Comparison of ENCODE assay signal across 10 mouse cellular contexts in genomic region chr8:94998431-94998830, GRCm38 (mm10). TPM values are rescaled to one million over a fixed set of nuclear protein-coding genes. Genes with fewer than 3 reads are reported as not detected.
DNase-seq lines count a peak whose midpoint lies in the region; ATAC-seq and TF ChIP-seq lines count a peak whose summit lies in the region.
"Had no signal": no experiment of that assay in that cellular context is flagged by ENCODE, and none has a peak within 500 bp of the region (broad histone marks: within the 10 kb centered on the region; RNA-seq: fewer than 3 reads in every experiment).

No protein-coding gene starts in this region.

- TF ChIP-seq POLR2A in heart, adult 2 months (IDR thresholded peaks at IDR 0.05; ENCODE audit: insufficient read depth, low read depth, low read length), result no peak

- no peak for TF ChIP-seq CTCF in heart, adult 2 months (IDR thresholded peaks at IDR 0.05)
- no peak for TF ChIP-seq CTCF in lung, postnatal 0 days (IDR thresholded peaks at IDR 0.05)

- H3K27ac ChIP-seq in heart, adult 2 months, result peak overlapping the region; percentile 93
- H3K27ac ChIP-seq in heart, embryonic 11.5 days (ENCODE audit: low read depth, low read length), result no peak overlapping the region
- H3K27ac ChIP-seq in lung, postnatal 0 days (ENCODE audit: low read length), result peak overlapping the region; percentile 83
- peak overlapping the region; percentile 68 for H3K27ac ChIP-seq in liver, embryonic 13.5 days
- peak overlapping the region; percentile 27; the same call in 1 of the 2 replicates for H3K27ac ChIP-seq in stomach, embryonic 14.5 days (ENCODE audit: low read length)

- WGBS in heart, adult 2 months, result 48% methylated on average over 2 of the region's 2 CpGs
- WGBS in heart, embryonic 11.5 days (ENCODE audit: insufficient replicate concordance), result 43% methylated on average over 2 of the region's 2 CpGs
- 27% methylated on average over 2 of the region's 2 CpGs for WGBS in lung, postnatal 0 days
- 17% methylated on average over 2 of the region's 2 CpGs for WGBS in liver, embryonic 13.5 days (ENCODE audit: insufficient replicate concordance)
- 48% methylated on average over 2 of the region's 2 CpGs for WGBS in stomach, embryonic 14.5 days

- no peaks in the 10 kb centered on the region for H3K79me2 ChIP-seq in heart, adult 2 months (replicated peaks; ENCODE audit: control insufficient read depth, insufficient read depth, low read length)

- intact Hi-C loops in heart, adult 2 months (cut with DNase I), result no loop called here

- H3K9ac ChIP-seq in heart, adult 2 months (ENCODE audit: low read depth, low read length), result peak overlapping the region; percentile 1
- no peak overlapping the region for H3K9ac ChIP-seq in heart, embryonic 11.5 days (ENCODE audit: low read depth, low read length)
- H3K9ac ChIP-seq in lung, postnatal 0 days (replicated peaks; ENCODE audit: low read depth), result no peak overlapping the region
- peak overlapping the region; percentile 52 for H3K9ac ChIP-seq in liver, embryonic 13.5 days
- no peak overlapping the region for H3K9ac ChIP-seq in stomach, embryonic 14.5 days (replicated peaks; ENCODE audit: low read depth, low read length)

- no peaks in the 10 kb centered on the region for H3K27me3 ChIP-seq in heart, adult 2 months (ENCODE audit: control insufficient read depth, insufficient read depth, low read length)
- no peaks in the 10 kb centered on the region; the same call in 1 of the 2 replicates for H3K27me3 ChIP-seq in heart, embryonic 11.5 days (ENCODE audit: control insufficient read depth, insufficient read depth, low read length)
- no peaks in the 10 kb centered on the region for H3K27me3 ChIP-seq in lung, postnatal 0 days (replicated peaks; ENCODE audit: insufficient read depth, low read length)
- H3K27me3 ChIP-seq in liver, embryonic 13.5 days, result no peaks in the 10 kb centered on the region
- no peaks in the 10 kb centered on the region for H3K27me3 ChIP-seq in stomach, embryonic 14.5 days (ENCODE audit: control insufficient read depth, insufficient read depth, low read length)

- H3K9me3 ChIP-seq in heart, embryonic 11.5 days (replicated peaks; ENCODE audit: control insufficient read depth, low read length), result no peaks in the 10 kb centered on the region
- H3K9me3 ChIP-seq in lung, postnatal 0 days (ENCODE audit: low read length), result no peaks in the 10 kb centered on the region
- no peaks in the 10 kb centered on the region for H3K9me3 ChIP-seq in liver, embryonic 13.5 days (replicated peaks)
- no peaks in the 10 kb centered on the region for H3K9me3 ChIP-seq in stomach, embryonic 14.5 days (ENCODE audit: control insufficient read depth, low read depth, low read length)

- H3K4me1 ChIP-seq in heart, adult 2 months (ENCODE audit: control insufficient read depth, insufficient read depth, low read length), result peaks cover 31% of the 10 kb centered on the region
- peaks cover 26% of the 10 kb centered on the region for H3K4me1 ChIP-seq in heart, embryonic 11.5 days (ENCODE audit: control insufficient read depth, insufficient read depth, low read length)
- H3K4me1 ChIP-seq in lung, postnatal 0 days (ENCODE audit: insufficient read depth, low read depth, low read length), result peaks cover 18% of the 10 kb centered on the region; the same call in 1 of the 2 replicates
- H3K4me1 ChIP-seq in liver, embryonic 13.5 days (replicated peaks), result peaks cover 89% of the 10 kb centered on the region
- peaks cover 43% of the 10 kb centered on the region for H3K4me1 ChIP-seq in stomach, embryonic 14.5 days (ENCODE audit: control insufficient read depth, insufficient read depth, low read length)

- no peak overlapping the region for H3K4me2 ChIP-seq in heart, embryonic 11.5 days
- no peak overlapping the region for H3K4me2 ChIP-seq in lung, postnatal 0 days (replicated peaks; ENCODE audit: low read depth, low read length)
- H3K4me2 ChIP-seq in liver, embryonic 13.5 days, result 0 out of 2 replicates have a peak overlapping the region, but pooled peaks have one; percentile 1
- no peak overlapping the region for H3K4me2 ChIP-seq in stomach, embryonic 14.5 days (replicated peaks; ENCODE audit: low read depth, low read length)

- TF ChIP-seq EP300 in heart, adult 2 months (IDR thresholded peaks at IDR 0.05; ENCODE audit: insufficient read depth, low read depth, low read length), result no peak
- no peak for TF ChIP-seq EP300 in lung, postnatal 0 days (IDR thresholded peaks at IDR 0.05)

- peak in 1 of 2 experiments; percentile 49 for DNase-seq in heart, adult 2 months
- no peak for DNase-seq in lung, postnatal 0 days (ENCODE audit: low spot score)
- DNase-seq in lung, postnatal 36 days, result no peak
- DNase-seq in liver, embryonic 13.5 days, result no peak
- no peak for DNase-seq in spleen, postnatal 36 days (ENCODE audit: low spot score in 2 of 2)
- DNase-seq in adipocyte (ENCODE audit: low spot score), result no peak

- H3K4me3 ChIP-seq in heart, adult 2 months, result peak overlapping the region; percentile 4; the same call in 1 of the 2 replicates
- no peak overlapping the region for H3K4me3 ChIP-seq in heart, embryonic 11.5 days (ENCODE audit: low read depth, low read length)
- H3K4me3 ChIP-seq in lung, postnatal 0 days (ENCODE audit: low read depth, low read length), result no peak overlapping the region
- H3K4me3 ChIP-seq in liver, embryonic 13.5 days (replicated peaks), result no peak overlapping the region
- H3K4me3 ChIP-seq in stomach, embryonic 14.5 days (ENCODE audit: low read depth, low read length), result no peak overlapping the region
- H3K4me3 ChIP-seq: myocyte had no signal

- no peak for ATAC-seq in heart, embryonic 11.5 days (replicated peaks; ENCODE audit: insufficient number of reproducible peaks, low FRiP score, low TSS enrichment)
- no peak for ATAC-seq in lung, postnatal 0 days
- no peak for ATAC-seq in liver, embryonic 13.5 days (ENCODE audit: low read depth)
- ATAC-seq in stomach, embryonic 14.5 days (ENCODE audit: insufficient number of reproducible peaks, insufficient read depth, low FRiP score, low read depth), result no peak

- no peaks in the 10 kb centered on the region for H3K36me3 ChIP-seq in heart, adult 2 months (ENCODE audit: control insufficient read depth, insufficient read depth, low read length)
- no peaks in the 10 kb centered on the region for H3K36me3 ChIP-seq in heart, embryonic 11.5 days (ENCODE audit: control insufficient read depth, insufficient read depth, low read length)
- H3K36me3 ChIP-seq in lung, postnatal 0 days (ENCODE audit: insufficient read depth, low read length), result no peaks in the 10 kb centered on the region
- peaks cover 62% of the 10 kb centered on the region for H3K36me3 ChIP-seq in liver, embryonic 13.5 days
- H3K36me3 ChIP-seq in stomach, embryonic 14.5 days (ENCODE audit: control insufficient read depth, insufficient read depth, low read length), result no peaks in the 10 kb centered on the region

RNA-seq across cellular contexts. Expression of gene Adgrg3, which starts 19.1 kb away (rescaled TPM):
- total RNA-seq in heart, adult 2 months (2021), result 1 to 10 TPM; 1.3 to 2.5 TPM
- 4.3 and 4.9 TPM in 2 replicates for polyA plus RNA-seq in heart, adult 2 months (2012; rRNA removed)
- polyA plus RNA-seq in heart, embryonic 11.5 days (2014; fragmentation: Nextera tagmentation; extraction: Ambion mirVana), result 2.0 and 4.5 TPM in 2 replicates
- 4.8 and 5.3 TPM in 2 replicates for polyA plus RNA-seq in lung, postnatal 0 days (2015; fragmentation: Nextera tagmentation; extraction: Ambion mirVana)
- 5.5 and 6.0 TPM in 2 replicates for polyA plus RNA-seq in liver, embryonic 13.5 days (2015; fragmentation: Nextera tagmentation; extraction: Ambion mirVana)
- polyA plus RNA-seq in stomach, embryonic 14.5 days (2014; fragmentation: Nextera tagmentation; extraction: Ambion mirVana), result 3.8 and 4.5 TPM in 2 replicates

RNA-seq across cellular contexts. Expression of gene Adgrg1, which starts 23.9 kb away (rescaled TPM):
- 10 to 100 TPM; 52.1 to 67.8 TPM for total RNA-seq in heart, adult 2 months (2021)
- 96.1 and 107 TPM in 2 replicates for polyA plus RNA-seq in heart, adult 2 months (2012; rRNA removed)
- polyA plus RNA-seq in heart, embryonic 11.5 days (2014; fragmentation: Nextera tagmentation; extraction: Ambion mirVana), result 6.4 and 7.5 TPM in 2 replicates
- polyA plus RNA-seq in lung, postnatal 0 days (2015; fragmentation: Nextera tagmentation; extraction: Ambion mirVana), result 33.9 and 39.0 TPM in 2 replicates
- 42.7 and 55.6 TPM in 2 replicates for polyA plus RNA-seq in liver, embryonic 13.5 days (2015; fragmentation: Nextera tagmentation; extraction: Ambion mirVana)
- 43.8 and 50.9 TPM in 2 replicates for polyA plus RNA-seq in stomach, embryonic 14.5 days (2014; fragmentation: Nextera tagmentation; extraction: Ambion mirVana)

RNA-seq across cellular contexts. Expression of gene Drc7, which starts 56.5 kb away (rescaled TPM):
- total RNA-seq in heart, adult 2 months (2021), result not detected
- 0.41 TPM in 1 of 2 replicates, not detected in the other for polyA plus RNA-seq in heart, adult 2 months (2012; rRNA removed)
- not detected in 2 replicates for polyA plus RNA-seq in heart, embryonic 11.5 days (2014; fragmentation: Nextera tagmentation; extraction: Ambion mirVana)
- polyA plus RNA-seq in lung, postnatal 0 days (2015; fragmentation: Nextera tagmentation; extraction: Ambion mirVana), result 3.1 and 3.9 TPM in 2 replicates
- 0.19 and 0.21 TPM in 2 replicates for polyA plus RNA-seq in liver, embryonic 13.5 days (2015; fragmentation: Nextera tagmentation; extraction: Ambion mirVana)
- polyA plus RNA-seq in stomach, embryonic 14.5 days (2014; fragmentation: Nextera tagmentation; extraction: Ambion mirVana), result not detected in 2 replicates
- total RNA-seq: heart, postnatal 4 days had no signal

Comparison
In these comparisons a context has a peak if more than half of its experiments do, and no peak if none do; other contexts are left out.
1. H3K9ac ChIP-seq: peak in heart, adult 2 months (single experiment) and liver, embryonic 13.5 days (single experiment); none in heart, embryonic 11.5 days (single experiment), lung, postnatal 0 days (single experiment) and stomach, embryonic 14.5 days (single experiment).